Mouse (Mus musculus) midbrain, embryonic 12.5 days (tissue): Measurements from ENCODE around the gene Gls2. TPM values are rescaled to one million over a fixed set of nuclear protein-coding genes. Genes with fewer than 3 reads are reported as not detected.

Source experiments
- ATAC-seq: fragments of 200-750 bp; cut with Nextera tagmentation; 2 replicates; pipeline ENCODE4 v1.8.0; 2017; ENCODE audit warnings: low read depth, moderate TSS enrichment, moderate library complexity; ENCODE audit not compliant: low FRiP score
- H3K27ac ChIP-seq: fragments of 300-500 bp; sonication (generic); replicated peaks from 2 replicates; pipeline ENCODE4 v1.5.1; 2016; ENCODE audit warnings: mild to moderate bottlenecking
- H3K27me3 ChIP-seq: fragments of 300-500 bp; sonication (generic); 2 replicates; pipeline ENCODE4 v1.6.1; 2016; ENCODE audit warnings: mild to moderate bottlenecking
- H3K36me3 ChIP-seq: fragments of 300-500 bp; sonication (generic); 2 replicates; pipeline ENCODE4 v1.6.1; 2016
- H3K4me1 ChIP-seq: fragments of 300-500 bp; sonication (generic); 2 replicates; pipeline ENCODE4 v1.6.1; 2016
- H3K4me2 ChIP-seq: fragments of 300-500 bp; sonication (generic); replicated peaks from 2 replicates; pipeline ENCODE4 v1.6.1; 2016; ENCODE audit warnings: mild to moderate bottlenecking, moderate library complexity
- H3K4me3 ChIP-seq: fragments of 300-500 bp; sonication (generic); 2 replicates; pipeline ENCODE4 v1.5.1; 2016; ENCODE audit warnings: mild to moderate bottlenecking
- H3K9ac ChIP-seq: fragments of 300-500 bp; sonication (generic); replicated peaks from 2 replicates; pipeline ENCODE4 v1.6.1; 2016; ENCODE audit warnings: mild to moderate bottlenecking, moderate library complexity
- H3K9me3 ChIP-seq: fragments of 300-500 bp; sonication (generic); 2 replicates; pipeline ENCODE4 v1.6.1; 2016; ENCODE audit warnings: mild to moderate bottlenecking
- WGBS: fragments of 180-500 bp; shearing (Covaris S2); methylation state at CpG from one replicate; pipeline ENCODE4 v1.1.7; 2016; 5-methylcytosine and 5-hydroxymethylcytosine counted together
- polyA plus RNA-seq: library from polyadenylated mRNA; unstranded; fragments of >200 nt; fragmentation: Nextera tagmentation; extraction: Ambion mirVana; gene quantifications from 2 replicates; pipeline ENCODE4 v1.2.1, GENCODE M21; 2016

Gene Gls2
- polyA plus RNA-seq, 1 experiment from 2014 or later = 0.91 TPM

GRCm38 (mm10) chr10:128221533-128222286 is 27.5 kb downstream of the Gls2 start:
- no peaks in the 10 kb centered on the region for H3K27me3 ChIP-seq
- no peak overlapping the region for H3K27ac ChIP-seq
- H3K4me3 ChIP-seq = no peak overlapping the region
- no peak for ATAC-seq
- H3K4me2 ChIP-seq = no peak overlapping the region
- no peaks in the 10 kb centered on the region for H3K36me3 ChIP-seq
- H3K9me3 ChIP-seq = no peaks in the 10 kb centered on the region
- WGBS = 64% methylated on average over 16 of the region's 16 CpGs
- H3K4me1 ChIP-seq = peaks cover 14% of the 10 kb centered on the region
- no peak overlapping the region for H3K9ac ChIP-seq

- Histone ChIP-seq H3K27ac (no peak overlapping the region), H3K4me2 (no peak overlapping the region), H3K9me3 (no peaks in the 10 kb centered on the region), H3K36me3 (no peaks in the 10 kb centered on the region), H3K9ac (no peak overlapping the region), H3K27me3 (no peaks in the 10 kb centered on the region), H3K4me3 (no peak overlapping the region), H3K4me1 (peaks cover 14% of the 10 kb centered on the region)
- WGBS = 39% methylated on average over 5 of the region's 5 CpGs
- no peak for ATAC-seq
These were observed 30.8 kb downstream of the Gls2 start for GRCm38 (mm10) chr10:128225064-128225463.

- H3K9ac ChIP-seq = no peak within 1 kb of the TSS
- no peaks in the 10 kb centered on the region for H3K36me3 ChIP-seq
- peaks cover 14% of the 10 kb centered on the region for H3K4me1 ChIP-seq
- no peak within 1 kb of the TSS for H3K27ac ChIP-seq
- no peaks in the 10 kb centered on the region for H3K9me3 ChIP-seq
- H3K4me3 ChIP-seq = no peak within 1 kb of the TSS
- no peak within 1 kb of the TSS for H3K4me2 ChIP-seq
- 32% methylated on average over 4 of the region's 4 CpGs for WGBS
- ATAC-seq = no peak
- H3K27me3 ChIP-seq = no peaks in the 10 kb centered on the region
These were observed 31.3 kb downstream of the Gls2 start, which contains the start of gene Mip for GRCm38 (mm10) chr10:128225538-128225937. Gene Mip (plus strand): TSS chr10:128225838.

- 84% methylated on average over 9 of the region's 9 CpGs for WGBS
These were observed 33.3 kb downstream of the Gls2 start for GRCm38 (mm10) chr10:128227592-128227991.

GRCm38 (mm10) chr10:128228009-128228408 is 33.8 kb downstream of the Gls2 start:
- no peak for ATAC-seq
- no peak overlapping the region for H3K4me2 ChIP-seq
- H3K9ac ChIP-seq = no peak overlapping the region
- no peak overlapping the region for H3K4me3 ChIP-seq
- 93% methylated on average over 8 of the region's 8 CpGs for WGBS
- no peaks in the 10 kb centered on the region for H3K36me3 ChIP-seq
- H3K4me1 ChIP-seq = peaks cover 22% of the 10 kb centered on the region
- H3K27ac ChIP-seq = no peak overlapping the region
- no peaks in the 10 kb centered on the region for H3K27me3 ChIP-seq
- no peaks in the 10 kb centered on the region for H3K9me3 ChIP-seq

More at GRCm38 (mm10) chr10:128227592-128227991, 33.3 kb downstream of the Gls2 start:
- no peaks in the 10 kb centered on the region for H3K36me3 ChIP-seq
- no peak overlapping the region for H3K27ac ChIP-seq
- H3K27me3 ChIP-seq = no peaks in the 10 kb centered on the region
- H3K4me2 ChIP-seq = no peak overlapping the region
- H3K4me1 ChIP-seq = peaks cover 19% of the 10 kb centered on the region
- H3K4me3 ChIP-seq = no peak overlapping the region
- H3K9ac ChIP-seq = no peak overlapping the region
- H3K9me3 ChIP-seq = no peaks in the 10 kb centered on the region
- ATAC-seq = no peak

- Histone ChIP-seq H3K4me3 (no peak overlapping the region), H3K36me3 (no peaks in the 10 kb centered on the region), H3K9me3 (no peaks in the 10 kb centered on the region), H3K4me1 (peaks cover 19% of the 10 kb centered on the region), H3K27me3 (no peaks in the 10 kb centered on the region), H3K9ac (no peak overlapping the region), H3K4me2 (no peak overlapping the region), H3K27ac (no peak overlapping the region)
- ATAC-seq = no peak
- WGBS = 86% methylated on average over 12 of the region's 12 CpGs
These were observed 36.3 kb downstream of the Gls2 start for GRCm38 (mm10) chr10:128230582-128230981.

- 13% methylated on average over 5 of the region's 5 CpGs for WGBS
- peak overlapping the region; percentile 63 for H3K9ac ChIP-seq
- no peak for ATAC-seq
These were observed 36.9 kb downstream of the Gls2 start for GRCm38 (mm10) chr10:128231146-128231545.

GRCm38 (mm10) chr10:128231697-128232419 is 37.6 kb downstream of the Gls2 start, which contains the start of gene Timeless:
Gene Timeless (plus strand): TSS chr10:128232065.
- H3K27me3 ChIP-seq = no peaks in the 10 kb centered on the region
- H3K36me3 ChIP-seq = no peaks in the 10 kb centered on the region
- no peaks in the 10 kb centered on the region for H3K9me3 ChIP-seq
- peak within 1 kb of the TSS; percentile 92 for H3K27ac ChIP-seq
- peak within 1 kb of the TSS; percentile 63 for H3K9ac ChIP-seq
- peak within 1 kb of the TSS; percentile 77 for H3K4me3 ChIP-seq
- H3K4me1 ChIP-seq = peaks cover 20% of the 10 kb centered on the region
- peak; percentile 92 for ATAC-seq
- peak within 1 kb of the TSS; percentile 57 for H3K4me2 ChIP-seq
- WGBS = under 1% methylated on average over 56 of the region's 58 CpGs

More at GRCm38 (mm10) chr10:128231146-128231545, 36.9 kb downstream of the Gls2 start:
- Histone ChIP-seq H3K27me3 (no peaks in the 10 kb centered on the region), H3K4me2 (peak overlapping the region; percentile 57), H3K4me1 (peaks cover 17% of the 10 kb centered on the region), H3K4me3 (peak overlapping the region; percentile 77), H3K27ac (peak overlapping the region; percentile 92; the same call in 1 of the 2 replicates), H3K9me3 (no peaks in the 10 kb centered on the region), H3K36me3 (no peaks in the 10 kb centered on the region)

GRCm38 (mm10) chr10:128232420-128232985 is 38.2 kb downstream of the Gls2 start:
- Histone ChIP-seq H3K27ac (peak overlapping the region; percentile 92), H3K36me3 (no peaks in the 10 kb centered on the region), H3K27me3 (no peaks in the 10 kb centered on the region), H3K4me2 (peak overlapping the region; percentile 57), H3K4me3 (peak overlapping the region; percentile 77), H3K4me1 (peaks cover 20% of the 10 kb centered on the region), H3K9ac (peak overlapping the region; percentile 63), H3K9me3 (no peaks in the 10 kb centered on the region)
- ATAC-seq = peak; percentile 18
- WGBS = under 1% methylated on average over 14 of the region's 14 CpGs

- 36% methylated on average over 4 of the region's 4 CpGs for WGBS
- H3K27ac ChIP-seq = no peak overlapping the region
- H3K4me3 ChIP-seq = no peak overlapping the region
- peaks cover 19% of the 10 kb centered on the region for H3K36me3 ChIP-seq
- H3K9me3 ChIP-seq = no peaks in the 10 kb centered on the region
- H3K27me3 ChIP-seq = no peaks in the 10 kb centered on the region
- H3K9ac ChIP-seq = no peak overlapping the region
- H3K4me2 ChIP-seq = no peak overlapping the region
- peaks cover 20% of the 10 kb centered on the region for H3K4me1 ChIP-seq
- no peak for ATAC-seq
These were observed 42.1 kb downstream of the Gls2 start for GRCm38 (mm10) chr10:128236321-128236720.

- H3K9ac ChIP-seq = peak overlapping the region; percentile 11; the same call in 1 of the 2 replicates
- no peak for ATAC-seq
- H3K4me1 ChIP-seq = peaks cover 17% of the 10 kb centered on the region
- H3K9me3 ChIP-seq = no peaks in the 10 kb centered on the region
- no peak overlapping the region for H3K4me2 ChIP-seq
- H3K27me3 ChIP-seq = no peaks in the 10 kb centered on the region
- 84% methylated on average over 15 of the region's 15 CpGs for WGBS
- H3K36me3 ChIP-seq = peaks cover 35% of the 10 kb centered on the region
- no peak overlapping the region for H3K4me3 ChIP-seq
- no peak overlapping the region for H3K27ac ChIP-seq
These were observed 43.7 kb downstream of the Gls2 start for GRCm38 (mm10) chr10:128237807-128238480.
